Mouse (Mus musculus): ENCODE measurements around the gene BC035947. TPM values are rescaled to one million over a fixed set of nuclear protein-coding genes. Genes with fewer than 3 reads are reported as not detected.

BC035947 gene
- polyA plus RNA-seq, 1 experiment from 2014 or later: 0.24 TPM

DNA sequence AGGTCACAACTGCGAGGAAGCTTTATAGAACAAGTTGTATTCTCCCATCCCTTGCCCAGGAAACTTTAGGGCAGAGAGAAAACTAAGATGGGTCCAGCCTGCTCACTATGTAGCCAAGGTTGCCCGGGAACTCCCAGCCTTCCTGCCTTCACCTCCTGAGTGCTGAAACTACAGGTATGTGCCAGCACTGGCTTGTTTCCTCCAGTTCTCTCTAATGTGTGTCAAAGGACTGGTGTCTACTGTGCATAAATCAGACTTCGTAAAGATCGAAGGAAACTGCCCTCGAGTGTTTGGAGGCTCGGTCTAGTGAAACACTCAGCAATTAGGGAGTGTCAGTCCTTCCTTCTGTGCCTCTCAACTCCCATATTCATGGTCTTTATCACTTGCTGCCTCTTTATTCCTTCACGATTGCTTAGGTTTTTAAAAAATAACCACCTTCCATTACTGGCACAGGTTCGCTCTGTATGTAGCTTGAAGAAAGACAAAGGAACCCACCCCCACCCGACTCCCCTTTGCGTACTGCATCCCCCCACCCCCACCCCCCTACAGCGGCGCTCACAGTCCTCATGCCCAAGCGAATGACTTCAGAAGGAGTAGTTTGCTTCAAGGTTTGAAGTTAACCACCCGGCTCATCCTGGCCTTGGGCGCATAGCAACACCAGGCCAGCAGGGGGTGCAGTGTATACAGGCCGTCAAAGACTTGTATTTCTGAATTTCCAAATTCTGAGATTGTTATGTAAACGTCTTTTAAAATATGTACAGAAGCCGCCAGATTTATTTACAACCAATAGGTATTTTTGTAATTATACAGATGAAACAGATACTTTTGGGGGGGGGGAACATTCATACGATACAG, 24.6 kb upstream of the BC035947 start:
- no peak overlapping the region for H3K4me3 ChIP-seq (ENCODE audit: low read length)
- H3K4me1 ChIP-seq (ENCODE audit: control insufficient read depth, insufficient read depth, low read length): no peaks in the 10 kb centered on the region
- WGBS: 19% methylated on average over 19 of the region's 19 CpGs
- no peaks in the 10 kb centered on the region for H3K27me3 ChIP-seq (ENCODE audit: control insufficient read depth, insufficient read depth, low read length)
- 0 out of 2 replicates have a peak overlapping the region, but pooled peaks have one; percentile 23 for H3K9ac ChIP-seq (ENCODE audit: low read depth, low read length)
- peak; percentile 61 for ATAC-seq (ENCODE audit: low FRiP score, low TSS enrichment)
- H3K9me3 ChIP-seq (ENCODE audit: control insufficient read depth, low read length): no peaks in the 10 kb centered on the region
- H3K4me2 ChIP-seq (replicated peaks; ENCODE audit: low read depth, low read length): peak overlapping the region; percentile 29
- H3K36me3 ChIP-seq (ENCODE audit: control insufficient read depth, insufficient read depth, low read length): no peaks in the 10 kb centered on the region
- H3K27ac ChIP-seq (ENCODE audit: low read depth, low read length): no peak overlapping the region

DNA sequence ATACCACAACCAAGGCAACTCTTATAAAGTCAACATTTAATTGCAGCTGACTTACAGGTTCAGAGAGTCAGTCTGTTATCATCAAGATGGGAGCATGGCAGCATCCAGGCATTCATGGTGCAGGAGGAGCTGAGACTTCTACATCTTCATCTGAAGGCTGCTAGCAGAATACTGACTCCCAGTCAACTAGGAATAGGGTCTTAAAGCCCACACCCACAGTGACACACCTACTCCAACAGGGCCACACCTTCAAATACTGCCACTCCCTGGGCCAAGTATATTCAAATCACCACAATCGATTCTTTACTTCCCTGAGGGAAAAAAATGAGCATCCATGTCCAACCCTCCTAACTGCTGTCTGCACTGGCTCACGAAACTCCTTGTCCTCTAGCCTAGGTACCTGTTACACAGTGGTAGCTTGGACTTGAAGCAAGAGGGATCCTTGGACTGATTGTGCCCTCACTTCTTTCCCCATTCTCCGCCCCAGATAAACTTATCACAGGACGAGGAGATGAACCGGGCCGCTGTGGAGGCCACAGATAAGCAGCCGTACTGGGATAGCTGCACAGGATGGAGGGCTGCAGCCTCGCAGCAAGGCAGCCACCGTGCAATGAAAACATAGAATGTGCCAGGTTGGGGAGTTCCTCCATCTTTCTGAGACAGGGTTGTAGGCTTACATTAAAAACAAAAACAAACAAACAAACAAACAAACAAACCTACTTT, 22.6 kb upstream of the BC035947 start:
- Histone ChIP-seq H3K27ac (ENCODE audit: low read depth, low read length) (no peak overlapping the region), H3K4me2 (replicated peaks; ENCODE audit: low read depth, low read length) (no peak overlapping the region), H3K27me3 (ENCODE audit: control insufficient read depth, insufficient read depth, low read length) (no peaks in the 10 kb centered on the region), H3K36me3 (ENCODE audit: control insufficient read depth, insufficient read depth, low read length) (no peaks in the 10 kb centered on the region), H3K9ac (ENCODE audit: low read depth, low read length) (no peak overlapping the region), H3K4me1 (ENCODE audit: control insufficient read depth, insufficient read depth, low read length) (no peaks in the 10 kb centered on the region), H3K4me3 (ENCODE audit: low read length) (no peak overlapping the region), H3K9me3 (ENCODE audit: control insufficient read depth, low read length) (no peaks in the 10 kb centered on the region)
- no peak for ATAC-seq (ENCODE audit: low FRiP score, low TSS enrichment)
- 91% methylated on average over 9 of the region's 9 CpGs for WGBS

DNA sequence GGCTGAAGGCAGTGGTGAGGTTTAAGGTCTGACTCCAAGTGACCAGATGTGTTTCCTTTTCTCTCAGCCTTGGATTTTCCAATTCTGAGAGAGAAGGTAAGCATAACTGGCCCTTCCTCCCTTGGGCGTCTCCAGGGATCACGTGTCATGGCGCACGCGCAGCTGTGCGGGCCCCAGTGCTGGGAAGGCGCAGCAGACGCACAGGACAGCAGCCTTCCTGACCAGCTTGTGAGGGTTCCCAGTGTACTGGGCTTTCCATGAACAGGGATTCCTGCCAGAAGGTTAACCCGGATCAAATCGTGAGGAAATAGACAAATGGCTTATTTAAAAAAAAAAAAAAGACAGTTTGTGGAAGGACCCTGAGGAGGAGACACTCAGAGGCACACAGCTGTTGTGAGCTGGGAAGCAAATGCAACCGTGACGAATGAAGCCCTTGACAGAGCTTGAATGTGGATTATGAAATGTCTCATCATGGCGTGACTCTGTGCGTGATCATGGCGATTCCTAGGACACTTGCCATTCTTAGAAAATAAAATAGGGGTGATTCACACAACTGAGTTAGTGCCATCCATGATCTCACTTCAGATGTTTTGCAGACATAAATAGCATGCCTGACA, 20.3 kb upstream of the BC035947 start:
- ATAC-seq (ENCODE audit: low FRiP score, low TSS enrichment): no peak
- H3K4me1 ChIP-seq (ENCODE audit: control insufficient read depth, insufficient read depth, low read length): no peaks in the 10 kb centered on the region
- H3K27me3 ChIP-seq (ENCODE audit: control insufficient read depth, insufficient read depth, low read length): no peaks in the 10 kb centered on the region
- H3K4me2 ChIP-seq (replicated peaks; ENCODE audit: low read depth, low read length): no peak overlapping the region
- 86% methylated on average over 15 of the region's 15 CpGs for WGBS
- H3K4me3 ChIP-seq (ENCODE audit: low read length): no peak overlapping the region
- H3K9ac ChIP-seq (ENCODE audit: low read depth, low read length): no peak overlapping the region
- H3K36me3 ChIP-seq (ENCODE audit: control insufficient read depth, insufficient read depth, low read length): no peaks in the 10 kb centered on the region
- H3K27ac ChIP-seq (ENCODE audit: low read depth, low read length): no peak overlapping the region
- H3K9me3 ChIP-seq (ENCODE audit: control insufficient read depth, low read length): no peaks in the 10 kb centered on the region

DNA sequence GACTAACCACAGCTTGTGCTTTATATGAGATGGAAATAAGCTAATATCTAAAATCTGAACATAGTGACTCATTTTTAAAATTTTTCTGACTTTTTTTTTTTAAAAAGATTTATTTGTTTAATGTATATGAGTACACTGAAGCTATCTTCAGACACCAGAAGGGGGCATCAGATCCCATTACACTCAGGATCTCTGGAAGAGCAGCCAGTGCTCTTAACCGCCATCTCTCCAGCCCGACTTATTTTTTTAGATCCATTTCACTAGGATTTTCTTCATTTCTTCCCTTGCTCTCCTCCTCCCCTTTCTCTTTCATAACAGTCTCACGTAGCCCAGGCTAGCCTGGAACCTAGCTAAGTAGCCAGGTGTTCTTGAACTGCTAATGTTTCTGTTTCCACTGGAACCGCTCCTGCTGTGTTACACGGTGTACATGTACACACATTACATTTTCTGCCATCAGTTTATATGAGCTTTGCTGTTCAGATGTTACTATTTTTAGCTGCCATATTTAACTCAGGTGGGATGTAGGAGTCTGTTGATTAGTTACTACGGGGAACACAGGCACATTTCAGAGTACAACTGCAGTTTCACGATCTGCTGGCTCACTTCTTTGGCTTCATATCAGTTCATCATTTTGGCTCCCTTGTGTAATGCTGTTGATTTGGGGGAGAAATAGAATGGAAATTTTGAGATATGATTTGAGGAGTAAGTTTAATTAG, 18.7 kb upstream of the BC035947 start:
- Histone ChIP-seq H3K4me1 (ENCODE audit: control insufficient read depth, insufficient read depth, low read length) (no peaks in the 10 kb centered on the region), H3K9ac (ENCODE audit: low read depth, low read length) (no peak overlapping the region), H3K36me3 (ENCODE audit: control insufficient read depth, insufficient read depth, low read length) (no peaks in the 10 kb centered on the region), H3K27me3 (ENCODE audit: control insufficient read depth, insufficient read depth, low read length) (no peaks in the 10 kb centered on the region), H3K4me3 (ENCODE audit: low read length) (no peak overlapping the region), H3K27ac (ENCODE audit: low read depth, low read length) (no peak overlapping the region), H3K9me3 (ENCODE audit: control insufficient read depth, low read length) (no peaks in the 10 kb centered on the region), H3K4me2 (replicated peaks; ENCODE audit: low read depth, low read length) (no peak overlapping the region)
- 70% methylated on average over 7 of the region's 7 CpGs for WGBS
- ATAC-seq (ENCODE audit: low FRiP score, low TSS enrichment): no peak

DNA sequence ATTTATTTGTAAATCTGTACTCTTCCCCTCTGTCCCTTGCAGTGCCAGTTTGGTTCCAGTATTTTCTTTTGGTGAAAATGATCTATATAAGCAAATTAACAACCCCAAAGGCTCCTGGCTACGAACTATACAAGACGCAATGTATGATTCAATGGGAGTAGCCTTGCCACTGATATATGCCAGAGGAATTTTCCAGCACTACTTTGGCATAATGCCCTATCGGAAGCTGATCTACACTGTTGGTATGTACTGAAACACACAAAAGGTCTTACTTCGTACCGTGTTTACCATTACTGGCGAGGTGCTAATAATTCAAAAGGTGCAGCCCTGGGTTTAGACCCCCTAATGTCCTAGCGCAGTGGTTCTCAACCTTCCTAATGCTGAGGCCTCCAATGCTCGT, 17.1 kb upstream of the BC035947 start:
- H3K27me3 ChIP-seq (ENCODE audit: control insufficient read depth, insufficient read depth, low read length): no peaks in the 10 kb centered on the region
- ATAC-seq (ENCODE audit: low FRiP score, low TSS enrichment): no peak
- no peak overlapping the region for H3K9ac ChIP-seq (ENCODE audit: low read depth, low read length)
- no peaks in the 10 kb centered on the region for H3K9me3 ChIP-seq (ENCODE audit: control insufficient read depth, low read length)
- no peak overlapping the region for H3K27ac ChIP-seq (ENCODE audit: low read depth, low read length)
- no peaks in the 10 kb centered on the region for H3K36me3 ChIP-seq (ENCODE audit: control insufficient read depth, insufficient read depth, low read length)
- no peaks in the 10 kb centered on the region for H3K4me1 ChIP-seq (ENCODE audit: control insufficient read depth, insufficient read depth, low read length)
- H3K4me3 ChIP-seq (ENCODE audit: low read length): no peak overlapping the region
- no peak overlapping the region for H3K4me2 ChIP-seq (replicated peaks; ENCODE audit: low read depth, low read length)
- WGBS: 92% methylated on average over 8 of the region's 8 CpGs

DNA sequence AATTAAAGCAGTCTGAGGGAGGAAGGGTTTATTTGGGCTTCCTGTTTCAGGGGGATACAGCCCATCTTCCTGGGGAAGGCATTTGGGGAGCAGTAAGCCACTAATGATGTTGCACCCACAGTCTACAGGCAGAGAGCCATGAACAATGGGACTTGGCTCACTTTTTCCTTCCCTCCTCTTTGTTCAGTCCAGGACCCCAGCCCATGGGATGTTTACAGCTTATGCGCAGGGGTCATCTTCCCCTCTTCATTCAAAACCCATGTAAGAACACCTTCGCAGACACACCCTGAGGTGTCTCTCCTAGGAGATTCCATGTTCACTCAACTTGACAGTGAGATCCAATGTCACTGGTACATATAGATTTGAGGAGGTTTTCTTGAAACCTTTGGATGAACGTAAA, 16.4 kb upstream of the BC035947 start:
- WGBS: 95% methylated on average over 3 of the region's 3 CpGs
- no peaks in the 10 kb centered on the region for H3K27me3 ChIP-seq (ENCODE audit: control insufficient read depth, insufficient read depth, low read length)
- no peak overlapping the region for H3K9ac ChIP-seq (ENCODE audit: low read depth, low read length)
- no peak for ATAC-seq (ENCODE audit: low FRiP score, low TSS enrichment)
- no peak overlapping the region for H3K27ac ChIP-seq (ENCODE audit: low read depth, low read length)
- no peak overlapping the region for H3K4me3 ChIP-seq (ENCODE audit: low read length)
- H3K4me1 ChIP-seq (ENCODE audit: control insufficient read depth, insufficient read depth, low read length): no peaks in the 10 kb centered on the region
- H3K4me2 ChIP-seq (replicated peaks; ENCODE audit: low read depth, low read length): no peak overlapping the region
- H3K9me3 ChIP-seq (ENCODE audit: control insufficient read depth, low read length): no peaks in the 10 kb centered on the region
- no peaks in the 10 kb centered on the region for H3K36me3 ChIP-seq (ENCODE audit: control insufficient read depth, insufficient read depth, low read length)

DNA sequence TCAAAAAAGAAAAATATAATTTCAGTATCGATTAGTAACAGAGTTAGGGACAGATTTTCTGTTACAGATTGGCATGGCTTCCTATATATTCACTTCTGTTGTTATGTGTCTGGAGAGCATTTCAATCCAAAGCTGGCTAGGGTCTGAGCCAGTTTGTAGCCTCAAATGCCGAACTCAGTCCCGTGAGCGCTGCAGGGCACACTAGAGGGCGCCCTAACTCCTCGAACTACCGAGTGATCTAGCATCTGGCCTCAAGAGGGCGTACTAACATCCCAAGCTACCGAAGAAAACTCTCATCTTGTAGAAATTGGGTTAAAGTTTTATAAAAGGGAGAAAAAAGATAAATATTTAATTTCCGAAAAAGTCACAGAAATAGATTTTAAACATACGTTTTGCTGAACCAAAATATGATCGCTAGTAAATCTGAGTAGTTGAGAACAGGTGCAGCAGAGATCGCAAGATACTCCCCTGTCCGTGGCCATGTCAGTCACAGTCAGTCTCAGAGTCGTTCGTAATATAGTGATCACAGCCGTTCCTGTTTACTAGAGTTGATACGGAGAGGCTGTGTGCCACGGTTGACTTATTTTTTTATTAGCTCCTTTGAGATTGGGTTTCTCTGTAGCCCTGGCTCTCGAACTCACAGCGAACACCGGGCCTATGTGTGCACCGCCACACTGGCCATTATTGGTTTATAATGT, 13.4 kb upstream of the BC035947 start:
- Histone ChIP-seq H3K4me2 (replicated peaks; ENCODE audit: low read depth, low read length) (no peak overlapping the region), H3K27me3 (ENCODE audit: control insufficient read depth, insufficient read depth, low read length) (no peaks in the 10 kb centered on the region), H3K9me3 (ENCODE audit: control insufficient read depth, low read length) (no peaks in the 10 kb centered on the region), H3K9ac (ENCODE audit: low read depth, low read length) (no peak overlapping the region), H3K36me3 (ENCODE audit: control insufficient read depth, insufficient read depth, low read length) (no peaks in the 10 kb centered on the region), H3K27ac (ENCODE audit: low read depth, low read length) (no peak overlapping the region), H3K4me3 (ENCODE audit: low read length) (no peak overlapping the region), H3K4me1 (ENCODE audit: control insufficient read depth, insufficient read depth, low read length) (no peaks in the 10 kb centered on the region)
- peak; percentile 60; the same call in 1 of the 2 replicates for ATAC-seq (ENCODE audit: low FRiP score, low TSS enrichment)
- WGBS: 27% methylated on average over 23 of the region's 23 CpGs

DNA sequence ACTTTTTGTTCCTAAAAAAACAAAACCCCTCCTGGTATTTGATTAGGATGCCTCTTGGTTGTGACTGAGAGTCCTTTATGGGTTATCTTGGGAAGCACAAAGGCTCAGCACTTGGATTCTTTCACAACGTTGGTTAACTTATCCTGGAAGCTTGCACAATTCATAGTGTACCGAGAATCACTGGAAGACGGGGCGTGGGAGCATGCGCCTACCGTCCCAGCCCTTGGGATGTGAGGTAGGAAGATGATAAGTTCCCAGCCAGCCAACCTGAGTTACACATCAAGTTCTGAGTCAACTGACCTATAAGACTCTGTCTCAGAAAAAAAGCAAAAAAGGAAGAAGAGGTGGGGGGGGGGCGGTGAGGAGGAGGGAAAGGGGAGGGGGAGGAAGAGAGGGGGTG, 6.9 kb upstream of the BC035947 start:
- H3K27me3 ChIP-seq (ENCODE audit: control insufficient read depth, insufficient read depth, low read length): no peaks in the 10 kb centered on the region
- no peak overlapping the region for H3K4me3 ChIP-seq (ENCODE audit: low read length)
- 91% methylated on average over 7 of the region's 7 CpGs for WGBS
- H3K9ac ChIP-seq (ENCODE audit: low read depth, low read length): no peak overlapping the region
- no peaks in the 10 kb centered on the region for H3K9me3 ChIP-seq (ENCODE audit: control insufficient read depth, low read length)
- H3K4me2 ChIP-seq (replicated peaks; ENCODE audit: low read depth, low read length): no peak overlapping the region
- no peaks in the 10 kb centered on the region for H3K36me3 ChIP-seq (ENCODE audit: control insufficient read depth, insufficient read depth, low read length)
- no peaks in the 10 kb centered on the region for H3K4me1 ChIP-seq (ENCODE audit: control insufficient read depth, insufficient read depth, low read length)
- H3K27ac ChIP-seq (ENCODE audit: low read depth, low read length): no peak overlapping the region
- no peak for ATAC-seq (ENCODE audit: low FRiP score, low TSS enrichment)

All from kidney, embryonic 14.5 days (tissue).